Mouse (Mus musculus) thymus, postnatal 0 days (tissue): ENCODE data around the gene Slc40a1. TPM values are rescaled to one million over a fixed set of nuclear protein-coding genes. Genes with fewer than 3 reads are reported as not detected.

Experiments
- DNase-seq: peaks from one replicate; pipeline ENCODE4 v3.0.0-alpha.2; 2015; ENCODE audit warnings: low spot score
- polyA plus RNA-seq: library from polyadenylated mRNA; unstranded; fragments of >200 nt; fragmentation: Nextera tagmentation; extraction: Ambion mirVana; gene quantifications from 2 replicates; pipeline ENCODE4 v1.2.1, GENCODE M21; 2015

The Slc40a1 gene
- 30.1 and 36.2 TPM in 2 replicates for polyA plus RNA-seq

GRCm38 (mm10) chr1:45926393-45926763 is at the start of gene Slc40a1:
TSS of gene Slc40a1 (minus strand) at chr1:45926523.
- DNase-seq: no peak

- no peak for DNase-seq
Observed at GRCm38 (mm10) chr1:45971314-45971713, 45.0 kb upstream of the Slc40a1 start.

- no peak for DNase-seq
Observed at GRCm38 (mm10) chr1:45948988-45949387, 22.7 kb upstream of the Slc40a1 start.

- DNase-seq: no peak
Observed at GRCm38 (mm10) chr1:45947843-45948242, 21.5 kb upstream of the Slc40a1 start.

- DNase-seq: no peak
Observed at GRCm38 (mm10) chr1:45931127-45931526, 4.8 kb upstream of the Slc40a1 start.

- no peak for DNase-seq
Observed at GRCm38 (mm10) chr1:45926911-45927310, 588 bp upstream of the Slc40a1 start.

- no peak for DNase-seq
Observed at GRCm38 (mm10) chr1:45925500-45926392, 577 bp downstream of the Slc40a1 start.

- DNase-seq: no peak
Observed at GRCm38 (mm10) chr1:45925131-45925499, 1.2 kb downstream of the Slc40a1 start.

GRCm38 (mm10) chr1:45924516-45924915 is 1.8 kb downstream of the Slc40a1 start:
- DNase-seq: no peak

GRCm38 (mm10) chr1:45923306-45923705 is 3.0 kb downstream of the Slc40a1 start:
- DNase-seq: no peak

GRCm38 (mm10) chr1:45920703-45921102 is 5.6 kb downstream of the Slc40a1 start:
- DNase-seq: no peak

- no peak for DNase-seq
Observed at GRCm38 (mm10) chr1:45919752-45920151, 6.6 kb downstream of the Slc40a1 start.

GRCm38 (mm10) chr1:45917136-45917803 is 9.1 kb downstream of the Slc40a1 start:
- DNase-seq: no peak

- DNase-seq: no peak
Observed at GRCm38 (mm10) chr1:45916174-45916573, 10.1 kb downstream of the Slc40a1 start.

- no peak for DNase-seq
Observed at GRCm38 (mm10) chr1:45914236-45914635, 12.1 kb downstream of the Slc40a1 start.

GRCm38 (mm10) chr1:45905107-45905821 is 21.1 kb downstream of the Slc40a1 start:
- DNase-seq: no peak

- no peak for DNase-seq
Observed at GRCm38 (mm10) chr1:45904161-45904560, 22.2 kb downstream of the Slc40a1 start.

- no peak for DNase-seq
Observed at GRCm38 (mm10) chr1:45898044-45898443, 28.3 kb downstream of the Slc40a1 start.

GRCm38 (mm10) chr1:45894168-45894912 is 32.0 kb downstream of the Slc40a1 start:
- DNase-seq: no peak

GRCm38 (mm10) chr1:45891986-45892385 is 34.3 kb downstream of the Slc40a1 start:
- DNase-seq: no peak

- DNase-seq: no peak
Observed at GRCm38 (mm10) chr1:45890173-45890572, 36.1 kb downstream of the Slc40a1 start, which contains the start of gene Gm5269. TSS of gene Gm5269 (minus strand) at chr1:45890273.
